Mouse (Mus musculus): ENCODE data around the gene Hoxb7. TPM values are rescaled to one million over a fixed set of nuclear protein-coding genes. Genes with fewer than 3 reads are reported as not detected.

Gene Hoxb7
- polyA plus RNA-seq, 1 experiment, result not detected

GRCm38 (mm10) chr11:96327122-96327521 lies 40.7 kb downstream of the Hoxb7 start:
- DNase-seq (ENCODE audit: extremely low spot score in 1 of 2, low spot score in 1 of 2), result no peak

GRCm38 (mm10) chr11:96327750-96328149 lies 41.3 kb downstream of the Hoxb7 start:
- no peak for DNase-seq (ENCODE audit: extremely low spot score in 1 of 2, low spot score in 1 of 2)

- no peak for DNase-seq (ENCODE audit: extremely low spot score in 1 of 2, low spot score in 1 of 2)
Observed at GRCm38 (mm10) chr11:96328605-96329004, 42.2 kb downstream of the Hoxb7 start.

GRCm38 (mm10) chr11:96332105-96332504 lies 45.7 kb downstream of the Hoxb7 start:
- no peak for DNase-seq (ENCODE audit: extremely low spot score in 1 of 2, low spot score in 1 of 2)

GRCm38 (mm10) chr11:96332618-96333032 lies 46.2 kb downstream of the Hoxb7 start:
- DNase-seq (ENCODE audit: extremely low spot score in 1 of 2, low spot score in 1 of 2), result no peak

- DNase-seq (ENCODE audit: extremely low spot score in 1 of 2, low spot score in 1 of 2), result no peak
Observed at GRCm38 (mm10) chr11:96333241-96334001, 47.0 kb downstream of the Hoxb7 start.

GRCm38 (mm10) chr11:96334002-96334364 lies 47.6 kb downstream of the Hoxb7 start:
- no peak for DNase-seq (ENCODE audit: extremely low spot score in 1 of 2, low spot score in 1 of 2)

- no peak for DNase-seq (ENCODE audit: extremely low spot score in 1 of 2, low spot score in 1 of 2)
Observed at GRCm38 (mm10) chr11:96334998-96335397, 48.6 kb downstream of the Hoxb7 start.

GRCm38 (mm10) chr11:96336597-96336996 lies 50.2 kb downstream of the Hoxb7 start:
- DNase-seq (ENCODE audit: extremely low spot score in 1 of 2, low spot score in 1 of 2), result no peak

- no peak for DNase-seq (ENCODE audit: extremely low spot score in 1 of 2, low spot score in 1 of 2)
Observed at GRCm38 (mm10) chr11:96337026-96337425, 50.6 kb downstream of the Hoxb7 start.

- no peak for DNase-seq (ENCODE audit: extremely low spot score in 1 of 2, low spot score in 1 of 2)
Observed at GRCm38 (mm10) chr11:96338957-96339855, 52.8 kb downstream of the Hoxb7 start.

Other genes starting within 250 kb of the Hoxb7 start
- 45.3 and 50.3 TPM in 2 replicates for gene Ube2z, start 221.2 kb upstream of the Hoxb7 start, polyA plus RNA-seq (2012; rRNA removed)
- 410 and 500 TPM in 2 replicates for gene Atp5g1, start 211.0 kb upstream of the Hoxb7 start, polyA plus RNA-seq (2012; rRNA removed)
- not detected in 2 replicates for gene Calcoco2, start 174.7 kb upstream of the Hoxb7 start, polyA plus RNA-seq (2012; rRNA removed)
- 0.06 and 0.61 TPM in 2 replicates for gene Ttll6, start 152.8 kb upstream of the Hoxb7 start, polyA plus RNA-seq (2012; rRNA removed)
- not detected in 2 replicates for gene Hoxb13, start 92.3 kb upstream of the Hoxb7 start, polyA plus RNA-seq (2012; rRNA removed)
- gene Hoxb9, start 15.2 kb upstream of the Hoxb7 start, polyA plus RNA-seq (2012; rRNA removed), result not detected in 2 replicates
- gene Hoxb8, start 4.7 kb upstream of the Hoxb7 start, polyA plus RNA-seq (2012; rRNA removed), result 0.06 TPM in 1 of 2 replicates, not detected in the other
- gene Hoxb6, start 5.9 kb downstream of the Hoxb7 start, polyA plus RNA-seq (2012; rRNA removed), result not detected in 2 replicates
- gene Hoxb5, start 16.7 kb downstream of the Hoxb7 start, polyA plus RNA-seq (2012; rRNA removed), result 0.11 TPM in 1 of 2 replicates, not detected in the other
- gene Hoxb4, start 31.6 kb downstream of the Hoxb7 start, polyA plus RNA-seq (2012; rRNA removed), result 0.04 TPM in 1 of 2 replicates, not detected in the other
- gene Hoxb3, start 36.7 kb downstream of the Hoxb7 start, polyA plus RNA-seq (2012; rRNA removed), result not detected in 2 replicates
- gene Hoxb2, start 63.9 kb downstream of the Hoxb7 start, polyA plus RNA-seq (2012; rRNA removed), result 0.06 TPM in 1 of 2 replicates, not detected in the other
- not detected in 2 replicates for gene Hoxb1, start 79.1 kb downstream of the Hoxb7 start, polyA plus RNA-seq (2012; rRNA removed)
- gene Skap1, start 178.0 kb downstream of the Hoxb7 start, polyA plus RNA-seq (2012; rRNA removed), result 2.3 and 3.1 TPM in 2 replicates